Mouse (Mus musculus): Measurements from ENCODE around the gene B4galt2.

GRCm38 (mm10) chr4:117923450-117923849 lies 40.2 kb upstream of the B4galt2 start:
- TF ChIP-seq CTCF (IDR thresholded peaks at IDR 0.05; ENCODE audit: control insufficient read depth, insufficient read depth, low read length): no peak
- no peak for TF ChIP-seq POLR2A (IDR thresholded peaks at IDR 0.05; ENCODE audit: borderline replicate concordance, control insufficient read depth, low read depth, low read length)

Measured in bone marrow, adult 2 months (tissue).